In the genomic region with DNA sequence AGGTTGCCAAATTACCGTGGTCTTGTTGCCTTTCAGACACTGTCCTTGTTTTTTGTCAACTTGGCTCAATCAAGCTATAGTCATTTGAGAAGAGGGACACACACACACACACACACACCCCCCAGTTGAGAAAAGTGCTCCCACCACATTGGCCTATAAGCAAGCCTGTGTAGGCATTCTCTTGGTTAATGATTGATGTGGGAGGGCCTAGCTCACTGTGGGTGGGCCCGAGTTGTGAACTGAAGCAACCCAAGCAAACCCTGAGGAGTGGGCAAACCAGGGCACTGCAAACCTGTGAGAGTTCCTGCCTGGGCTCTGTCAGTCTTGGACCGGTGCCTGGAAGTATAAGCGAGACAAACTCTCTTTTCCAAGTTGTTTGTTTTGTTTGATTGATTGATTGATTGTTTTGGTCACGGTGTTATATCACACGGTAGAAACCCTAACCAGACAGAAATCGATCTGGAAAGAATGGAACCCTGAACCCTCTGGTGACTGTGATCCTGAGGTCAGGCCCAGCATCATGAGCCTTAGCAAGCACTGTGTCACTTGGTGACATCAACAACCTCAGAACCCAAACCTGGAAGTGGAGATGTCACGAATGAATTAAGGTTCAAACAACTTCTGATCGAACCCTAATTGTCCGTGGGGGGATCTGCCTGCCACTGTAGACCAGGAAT, we compare ENCODE assay signal across 16 mouse cellular contexts.
"Had no signal": no experiment of that assay in that cellular context is flagged by ENCODE, and none has a peak within 500 bp of the region (broad histone marks: within the 10 kb centered on the region; RNA-seq: fewer than 3 reads in every experiment).

No protein-coding gene starts in this region.

- H3K27ac ChIP-seq: kidney, postnatal 0 days; left cerebral cortex, adult 2 months; stomach, postnatal 0 days had no signal

- H3K4me2 ChIP-seq: midbrain, embryonic 11.5 days had no signal

- H3K4me3 ChIP-seq: left cerebral cortex, adult 2 months had no signal

- DNase-seq: kidney, adult 18-20 months; kidney, adult 9 months; kidney, postnatal 36 days; layer of hippocampus, postnatal 36 days; lung, adult 2 months; lung, postnatal 14 days; lung, postnatal 4 days; midbrain, embryonic 14.5 days; right cerebral cortex, adult 18-20 months; right cerebral cortex, postnatal 14 days; right cerebral cortex, postnatal 4 days; thymus, postnatal 36 days had no signal
